Mouse (Mus musculus) CH12.LX (cell line): ENCODE measurements around the gene Pth1r.

ENCODE experiments used
- USF1 ChIP-seq: IDR thresholded peaks from 2 replicates; pipeline ENCODE4 v1.6.1; 2014; ENCODE audit warnings: low read depth, mild to moderate bottlenecking, inconsistent platforms, low read length, improper control_type of control experiment
- ZNF384 ChIP-seq: IDR thresholded peaks from 2 replicates; pipeline ENCODE4 v1.6.1; 2012; ENCODE audit warnings: low read depth, low read length, improper control_type of control experiment, inconsistent platforms

- no peak for TF ChIP-seq USF1
- TF ChIP-seq ZNF384, result no peak
These were observed 60.5 kb downstream of the Pth1r start for GRCm38 (mm10) chr9:110686472-110686871.
